Mouse (Mus musculus): ENCODE results near the gene Znrd1. TPM values are rescaled to one million over a fixed set of nuclear protein-coding genes. Genes with fewer than 3 reads are reported as not detected.

Znrd1 gene
- polyA plus RNA-seq, 1 experiment from 2014 or later = 96.7 TPM

- Histone ChIP-seq H3K9me3 (replicated peaks) (no peaks in the 10 kb centered on the region), H3K27ac (replicated peaks) (no peak overlapping the region), H3K27me3 (ENCODE audit: low read depth, poor library complexity, severe bottlenecking) (no peaks in the 10 kb centered on the region), H3K4me1 (no peaks in the 10 kb centered on the region), H3K4me3 (no peak overlapping the region), H3K36me3 (no peaks in the 10 kb centered on the region)
- DNase-seq (ENCODE audit: low spot score) = no peak
- WGBS = 82% methylated on average over 4 of the region's 4 CpGs
Measured at GRCm38 (mm10) chr17:36931130-36931529, 27.2 kb downstream of the Znrd1 start.

- WGBS = 83% methylated on average over 6 of the region's 6 CpGs
- Histone ChIP-seq H3K27me3 (ENCODE audit: low read depth, poor library complexity, severe bottlenecking) (no peaks in the 10 kb centered on the region), H3K9me3 (replicated peaks) (no peaks in the 10 kb centered on the region), H3K36me3 (no peaks in the 10 kb centered on the region), H3K27ac (replicated peaks) (no peak overlapping the region), H3K4me1 (no peaks in the 10 kb centered on the region), H3K4me3 (no peak overlapping the region)
- DNase-seq (ENCODE audit: low spot score) = no peak
Measured at GRCm38 (mm10) chr17:36930233-36930632, 28.1 kb downstream of the Znrd1 start.

GRCm38 (mm10) chr17:36929236-36929932 is 29.0 kb downstream of the Znrd1 start:
- H3K4me1 ChIP-seq = no peaks in the 10 kb centered on the region
- 81% methylated on average over 12 of the region's 12 CpGs for WGBS
- H3K36me3 ChIP-seq = no peaks in the 10 kb centered on the region
- no peak overlapping the region for H3K4me3 ChIP-seq
- no peaks in the 10 kb centered on the region for H3K27me3 ChIP-seq (ENCODE audit: low read depth, poor library complexity, severe bottlenecking)
- no peaks in the 10 kb centered on the region for H3K9me3 ChIP-seq (replicated peaks)
- no peak overlapping the region for H3K27ac ChIP-seq (replicated peaks)
- no peak for DNase-seq (ENCODE audit: low spot score)

- no peak overlapping the region for H3K27ac ChIP-seq (replicated peaks)
- H3K4me3 ChIP-seq = no peak overlapping the region
- no peaks in the 10 kb centered on the region for H3K36me3 ChIP-seq
- H3K27me3 ChIP-seq (ENCODE audit: low read depth, poor library complexity, severe bottlenecking) = no peaks in the 10 kb centered on the region
- WGBS = 69% methylated on average over 10 of the region's 10 CpGs
- H3K9me3 ChIP-seq (replicated peaks) = no peaks in the 10 kb centered on the region
- no peaks in the 10 kb centered on the region for H3K4me1 ChIP-seq
- DNase-seq (ENCODE audit: low spot score) = no peak
Measured at GRCm38 (mm10) chr17:36927496-36928120, 30.8 kb downstream of the Znrd1 start.

GRCm38 (mm10) chr17:36923491-36923890 is 34.9 kb downstream of the Znrd1 start:
- H3K27me3 ChIP-seq (ENCODE audit: low read depth, poor library complexity, severe bottlenecking) = no peaks in the 10 kb centered on the region
- H3K9me3 ChIP-seq (replicated peaks) = no peaks in the 10 kb centered on the region
- H3K4me1 ChIP-seq = no peaks in the 10 kb centered on the region
- no peak for DNase-seq (ENCODE audit: low spot score)
- H3K36me3 ChIP-seq = no peaks in the 10 kb centered on the region
- no peak overlapping the region for H3K27ac ChIP-seq (replicated peaks)
- H3K4me3 ChIP-seq = no peak overlapping the region
- WGBS = 67% methylated on average over 4 of the region's 4 CpGs

GRCm38 (mm10) chr17:36922715-36923114 is 35.6 kb downstream of the Znrd1 start:
- H3K4me1 ChIP-seq = no peaks in the 10 kb centered on the region
- H3K27ac ChIP-seq (replicated peaks) = no peak overlapping the region
- no peak overlapping the region for H3K4me3 ChIP-seq
- no peaks in the 10 kb centered on the region for H3K36me3 ChIP-seq
- DNase-seq (ENCODE audit: low spot score) = no peak
- H3K9me3 ChIP-seq (replicated peaks) = no peaks in the 10 kb centered on the region
- no peaks in the 10 kb centered on the region for H3K27me3 ChIP-seq (ENCODE audit: low read depth, poor library complexity, severe bottlenecking)
- 86% methylated on average over 4 of the region's 4 CpGs for WGBS

GRCm38 (mm10) chr17:36920239-36920638 is 38.1 kb downstream of the Znrd1 start:
- H3K4me3 ChIP-seq = no peak overlapping the region
- H3K4me1 ChIP-seq = no peaks in the 10 kb centered on the region
- no peaks in the 10 kb centered on the region for H3K27me3 ChIP-seq (ENCODE audit: low read depth, poor library complexity, severe bottlenecking)
- H3K9me3 ChIP-seq (replicated peaks) = no peaks in the 10 kb centered on the region
- no peak overlapping the region for H3K27ac ChIP-seq (replicated peaks)
- H3K36me3 ChIP-seq = no peaks in the 10 kb centered on the region
- 53% methylated on average over 15 of the region's 15 CpGs for WGBS
- no peak for DNase-seq (ENCODE audit: low spot score)

GRCm38 (mm10) chr17:36915076-36915475 is 43.3 kb downstream of the Znrd1 start:
- H3K36me3 ChIP-seq = no peaks in the 10 kb centered on the region

GRCm38 (mm10) chr17:36914108-36914507 is 44.3 kb downstream of the Znrd1 start:
- 6% methylated on average over 2 of the region's 2 CpGs for WGBS
- H3K4me3 ChIP-seq = no peak overlapping the region
- no peak overlapping the region for H3K27ac ChIP-seq (replicated peaks)
- H3K4me1 ChIP-seq = no peaks in the 10 kb centered on the region
- no peaks in the 10 kb centered on the region for H3K27me3 ChIP-seq (ENCODE audit: low read depth, poor library complexity, severe bottlenecking)
- no peaks in the 10 kb centered on the region for H3K36me3 ChIP-seq
- DNase-seq (ENCODE audit: low spot score) = peak; percentile 59
- H3K9me3 ChIP-seq (replicated peaks) = no peaks in the 10 kb centered on the region

More at GRCm38 (mm10) chr17:36915076-36915475, 43.3 kb downstream of the Znrd1 start:
- H3K9me3 ChIP-seq (replicated peaks) = no peaks in the 10 kb centered on the region
- no peaks in the 10 kb centered on the region for H3K4me1 ChIP-seq
- H3K27me3 ChIP-seq (ENCODE audit: low read depth, poor library complexity, severe bottlenecking) = no peaks in the 10 kb centered on the region
- no peak overlapping the region for H3K27ac ChIP-seq (replicated peaks)
- WGBS = 19% methylated on average over 9 of the region's 9 CpGs
- no peak overlapping the region for H3K4me3 ChIP-seq
- DNase-seq (ENCODE audit: low spot score) = peak; percentile 59

GRCm38 (mm10) chr17:36912031-36912430 is 46.3 kb downstream of the Znrd1 start:
- Histone ChIP-seq H3K4me1 (no peaks in the 10 kb centered on the region), H3K4me3 (no peak overlapping the region)

GRCm38 (mm10) chr17:36909802-36910201 is 48.6 kb downstream of the Znrd1 start:
- no peaks in the 10 kb centered on the region for H3K36me3 ChIP-seq
- no peak overlapping the region for H3K27ac ChIP-seq (replicated peaks)
- no peaks in the 10 kb centered on the region for H3K9me3 ChIP-seq (replicated peaks)
- H3K4me1 ChIP-seq = no peaks in the 10 kb centered on the region
- no peak for DNase-seq (ENCODE audit: low spot score)
- no peak overlapping the region for H3K4me3 ChIP-seq
- no peaks in the 10 kb centered on the region for H3K27me3 ChIP-seq (ENCODE audit: low read depth, poor library complexity, severe bottlenecking)
- 50% methylated on average over 4 of the region's 4 CpGs for WGBS

More at GRCm38 (mm10) chr17:36912031-36912430, 46.3 kb downstream of the Znrd1 start:
- Histone ChIP-seq H3K27me3 (ENCODE audit: low read depth, poor library complexity, severe bottlenecking) (no peaks in the 10 kb centered on the region), H3K27ac (replicated peaks) (no peak overlapping the region), H3K9me3 (replicated peaks) (no peaks in the 10 kb centered on the region), H3K36me3 (no peaks in the 10 kb centered on the region)
- no peak for DNase-seq (ENCODE audit: low spot score)
- WGBS = 65% methylated on average over 2 of the region's 2 CpGs

- Histone ChIP-seq H3K27ac (replicated peaks) (no peak overlapping the region), H3K4me3 (no peak overlapping the region), H3K4me1 (no peaks in the 10 kb centered on the region), H3K27me3 (ENCODE audit: low read depth, poor library complexity, severe bottlenecking) (no peaks in the 10 kb centered on the region), H3K9me3 (replicated peaks) (no peaks in the 10 kb centered on the region), H3K36me3 (no peaks in the 10 kb centered on the region)
- no peak for DNase-seq (ENCODE audit: low spot score)
- WGBS = 44% methylated on average over 1 of the region's 1 CpGs
Measured at GRCm38 (mm10) chr17:36908235-36908634, 50.1 kb downstream of the Znrd1 start.
